Mouse (Mus musculus): Measurements from ENCODE around the gene Nsd1.
A peak's percentile ranks its signal among the peaks of the same experiment; 100 is the strongest.
"Not testable (repeated sequence)": the region's sequence is repeated elsewhere in the genome, so short reads cannot be mapped to it uniquely, and the experiment has no call there.

Gene Nsd1

GRCm38 (mm10) chr13:55209649-55210192 is at the start of gene Nsd1:
Nsd1 (plus strand) TSS chr13:55209782.
- no peak for DNase-seq (ENCODE audit: low spot score in 2 of 2)

- DNase-seq (ENCODE audit: low spot score in 2 of 2), result no peak
Observed at GRCm38 (mm10) chr13:55162365-55162764, 47.2 kb upstream of the Nsd1 start.

DNA sequence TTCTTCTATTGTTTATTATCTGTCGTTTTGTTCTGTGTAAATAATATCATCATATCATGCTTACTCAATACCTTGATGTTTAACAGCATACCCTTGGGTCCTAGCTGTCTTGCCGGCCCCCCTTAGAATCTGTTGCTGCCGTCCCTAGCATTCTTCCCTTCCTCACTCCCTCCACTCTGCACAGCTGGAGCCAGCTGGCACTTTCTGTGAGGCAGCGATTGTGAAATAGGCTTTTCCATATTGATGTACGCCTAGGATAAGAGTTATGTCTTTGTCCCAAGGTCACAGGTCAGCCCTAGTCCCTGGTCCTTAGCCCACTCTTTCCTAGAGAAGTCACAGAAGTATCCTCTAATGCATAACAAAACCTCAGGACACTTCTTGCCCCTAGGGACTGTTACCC is 46.0 kb upstream of the Nsd1 start:
- DNase-seq (ENCODE audit: low spot score in 2 of 2), result no peak

DNA sequence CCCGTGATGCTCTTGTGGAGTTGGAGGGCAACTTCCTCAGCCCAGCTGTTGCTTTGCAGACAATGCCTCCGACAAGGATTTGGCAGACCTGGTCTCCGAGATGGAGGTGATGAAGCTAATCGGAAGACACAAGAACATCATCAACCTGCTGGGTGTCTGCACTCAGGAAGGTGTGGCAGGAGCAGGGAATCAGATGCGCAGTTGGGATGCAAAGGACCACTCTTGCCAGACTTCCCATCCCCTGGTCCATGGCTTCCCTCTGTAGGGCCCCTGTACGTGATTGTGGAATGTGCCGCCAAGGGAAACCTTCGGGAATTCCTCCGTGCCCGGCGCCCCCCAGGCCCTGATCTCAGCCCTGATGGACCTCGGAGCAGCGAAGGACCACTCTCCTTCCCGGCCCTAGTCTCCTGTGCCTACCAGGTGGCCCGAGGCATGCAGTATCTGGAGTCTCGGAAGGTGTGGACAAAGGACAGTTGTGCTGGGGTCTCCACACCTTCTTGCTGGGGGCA is 43.7 kb upstream of the Nsd1 start:
- no peak for DNase-seq (ENCODE audit: low spot score in 2 of 2)

GRCm38 (mm10) chr13:55166806-55167725 is 42.5 kb upstream of the Nsd1 start:
- no peak for DNase-seq (ENCODE audit: low spot score in 2 of 2)

DNA sequence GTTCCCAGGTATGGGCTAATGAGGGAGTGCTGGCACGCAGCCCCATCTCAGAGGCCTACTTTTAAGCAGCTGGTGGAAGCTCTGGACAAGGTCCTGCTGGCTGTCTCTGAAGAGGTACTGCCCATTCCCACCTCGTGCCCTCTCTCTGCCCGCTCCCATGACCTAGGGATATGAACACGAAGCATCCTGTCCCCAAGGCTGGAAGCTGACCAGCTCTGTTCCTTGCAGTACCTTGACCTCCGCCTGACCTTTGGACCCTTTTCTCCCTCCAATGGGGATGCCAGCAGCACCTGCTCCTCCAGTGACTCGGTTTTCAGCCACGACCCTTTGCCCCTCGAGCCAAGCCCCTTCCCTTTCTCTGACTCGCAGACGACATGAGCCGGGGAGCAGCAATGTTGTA is 41.8 kb upstream of the Nsd1 start:
- no peak for DNase-seq (ENCODE audit: low spot score in 2 of 2)

DNA sequence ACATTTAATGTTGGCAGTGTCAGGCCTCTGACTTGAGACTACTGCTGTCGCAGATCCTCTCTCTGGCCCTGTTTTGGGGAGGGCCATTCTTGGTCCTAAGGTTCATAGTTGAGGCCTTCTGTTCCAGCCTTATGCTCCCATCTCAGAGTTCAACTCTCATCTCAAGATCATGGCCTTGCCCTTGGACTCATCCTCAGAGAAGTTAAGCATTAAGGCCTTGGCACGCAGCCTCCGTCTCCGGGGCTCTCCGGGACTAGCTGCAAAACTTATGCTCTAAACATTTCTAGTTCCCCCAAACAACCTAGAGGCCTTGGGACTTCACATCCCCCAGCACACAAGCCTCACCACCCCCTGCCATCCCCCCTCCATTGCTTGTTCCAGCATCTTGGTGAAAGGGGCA is 41.3 kb upstream of the Nsd1 start:
- no peak for DNase-seq (ENCODE audit: low spot score in 2 of 2)

- no peak for DNase-seq (ENCODE audit: low spot score in 2 of 2)
Observed at GRCm38 (mm10) chr13:55168958-55169369, 40.6 kb upstream of the Nsd1 start.

DNA sequence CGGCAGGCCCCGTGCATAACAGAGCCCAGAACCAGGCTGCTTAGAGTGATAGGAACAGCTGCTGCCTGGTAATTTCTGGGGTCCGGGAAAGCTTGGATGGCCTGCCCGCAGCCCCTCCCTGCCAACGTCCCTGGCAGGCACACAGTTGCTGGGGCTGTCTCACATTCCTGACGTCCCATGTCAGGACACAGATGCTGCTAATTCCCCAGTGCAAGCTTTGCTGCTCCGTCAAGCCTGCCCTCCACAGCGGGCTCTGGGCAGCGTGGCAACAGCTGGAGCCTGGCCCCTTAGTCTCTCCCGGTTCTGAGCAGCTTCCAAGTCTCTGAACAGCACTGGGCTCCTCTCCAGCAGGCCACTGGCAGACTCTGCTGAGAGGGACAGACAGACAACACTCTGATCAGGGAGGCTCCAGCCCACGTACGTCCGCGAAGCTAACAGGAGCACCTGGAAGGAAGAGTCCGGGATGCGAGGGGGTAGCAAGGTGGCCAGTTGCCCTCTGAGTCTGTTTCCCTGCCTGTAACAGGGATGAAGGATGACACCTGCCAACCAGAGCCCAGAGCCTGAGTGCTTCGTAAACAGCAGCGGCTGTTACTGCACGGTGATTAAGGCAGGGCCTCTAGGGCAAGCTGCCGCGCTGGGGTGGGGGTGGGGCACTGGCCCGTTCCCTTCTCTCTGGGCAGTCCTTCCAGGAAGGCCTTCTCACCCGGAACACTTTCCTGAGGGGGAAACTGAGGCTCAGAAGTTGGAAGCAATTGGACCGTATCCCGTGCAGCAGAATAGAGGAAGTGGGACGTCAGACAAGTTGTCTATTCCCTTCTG is 37.9 kb upstream of the Nsd1 start:
- no peak for DNase-seq (ENCODE audit: low spot score in 2 of 2)

DNA sequence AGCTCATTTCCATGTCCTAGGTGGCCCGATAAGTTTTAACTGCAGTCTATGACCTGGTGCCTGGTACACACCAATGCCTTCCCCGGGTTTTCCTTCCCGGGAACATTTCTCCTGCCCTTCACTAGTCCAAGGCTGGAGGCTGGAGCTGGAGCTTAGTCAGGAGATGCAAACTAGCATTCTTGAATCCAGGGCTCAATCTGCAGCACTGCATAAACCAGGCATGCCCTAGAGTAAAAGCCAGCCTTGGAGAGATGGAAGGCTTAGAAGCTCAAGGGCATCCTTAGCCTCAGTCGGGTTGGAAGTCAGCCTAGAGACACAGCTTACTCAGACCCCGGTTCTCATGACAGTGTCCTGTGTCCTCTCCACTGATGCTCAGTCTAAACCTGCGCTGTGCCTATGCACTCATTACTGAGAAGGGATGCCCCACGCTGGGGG is 37.2 kb upstream of the Nsd1 start:
- no peak for DNase-seq (ENCODE audit: low spot score in 2 of 2)

DNA sequence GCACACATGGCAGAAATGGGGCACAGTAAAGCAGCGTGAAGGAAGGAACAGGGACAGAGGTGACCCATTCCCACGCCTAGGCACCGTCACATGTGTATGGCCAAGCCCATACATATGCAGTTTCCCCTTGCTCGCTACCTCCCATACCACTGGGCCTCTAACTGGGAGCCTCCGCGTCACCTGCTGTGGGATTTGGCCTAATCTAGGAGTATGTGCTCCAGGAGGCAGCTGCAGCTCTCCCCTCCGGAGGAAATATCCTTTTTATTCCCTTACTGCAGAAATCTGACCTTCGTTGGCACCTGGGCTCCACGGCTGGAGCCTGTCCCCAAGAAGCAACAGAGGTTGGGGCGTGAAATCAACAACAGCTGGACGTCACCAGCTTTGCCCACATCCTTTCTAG is 35.2 kb upstream of the Nsd1 start:
- no peak for DNase-seq (ENCODE audit: low spot score in 2 of 2)

- no peak for DNase-seq (ENCODE audit: low spot score in 2 of 2)
Observed at GRCm38 (mm10) chr13:55176265-55176664, 33.3 kb upstream of the Nsd1 start.

DNA sequence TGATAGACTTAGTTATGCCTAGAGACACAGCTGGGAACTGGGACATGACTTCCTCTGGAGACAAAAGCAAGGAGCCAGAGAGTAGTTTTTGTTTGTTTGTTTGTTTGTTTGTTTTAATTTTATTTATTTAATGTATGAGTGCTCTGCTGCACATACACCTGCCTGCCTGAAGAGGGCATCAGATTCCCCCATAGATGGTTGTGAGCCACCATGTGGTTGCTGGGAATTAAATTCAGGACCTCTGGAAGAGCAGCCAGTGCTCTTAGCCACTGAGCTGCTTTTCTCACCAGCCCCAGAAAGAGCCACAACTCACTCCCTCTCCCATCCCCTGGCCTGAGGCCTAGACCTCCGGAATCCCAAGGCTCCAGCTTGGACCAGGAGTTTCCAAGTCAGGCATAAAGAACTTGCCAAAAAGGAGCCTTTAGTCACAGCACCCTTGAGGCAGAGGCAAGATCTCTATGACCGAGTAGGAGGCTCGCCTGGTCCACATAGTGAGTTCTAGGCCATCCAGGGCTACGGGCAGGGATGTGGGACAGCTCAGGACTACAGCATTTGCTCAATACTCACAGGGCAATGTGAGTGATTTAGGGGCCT is 31.6 kb upstream of the Nsd1 start:
- no peak for DNase-seq (ENCODE audit: low spot score in 2 of 2)

GRCm38 (mm10) chr13:55178556-55178955 is 31.0 kb upstream of the Nsd1 start:
- peak; percentile 62 to 64 for DNase-seq (ENCODE audit: low spot score in 2 of 2)

DNA sequence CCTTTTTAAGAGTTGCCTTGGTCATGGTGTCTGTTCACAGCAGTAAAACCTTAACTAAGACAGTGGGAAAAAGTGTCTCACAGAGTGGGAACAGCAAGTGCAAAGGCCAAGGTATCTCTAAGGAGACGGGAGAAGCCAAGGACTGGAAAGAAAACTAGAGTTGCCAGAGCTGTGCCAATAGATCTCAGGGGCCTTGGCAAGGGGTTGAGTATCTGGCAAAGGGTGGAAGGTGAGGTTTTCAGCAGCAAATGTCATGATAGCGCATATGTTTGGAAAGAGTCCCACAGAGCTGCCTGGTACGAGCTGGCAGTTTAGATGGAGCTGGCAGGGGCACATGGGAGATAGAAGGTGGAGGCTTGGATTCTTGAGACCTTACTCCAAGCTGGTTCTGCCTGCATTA is 30.0 kb upstream of the Nsd1 start:
- DNase-seq (ENCODE audit: low spot score in 2 of 2), result no peak

DNA sequence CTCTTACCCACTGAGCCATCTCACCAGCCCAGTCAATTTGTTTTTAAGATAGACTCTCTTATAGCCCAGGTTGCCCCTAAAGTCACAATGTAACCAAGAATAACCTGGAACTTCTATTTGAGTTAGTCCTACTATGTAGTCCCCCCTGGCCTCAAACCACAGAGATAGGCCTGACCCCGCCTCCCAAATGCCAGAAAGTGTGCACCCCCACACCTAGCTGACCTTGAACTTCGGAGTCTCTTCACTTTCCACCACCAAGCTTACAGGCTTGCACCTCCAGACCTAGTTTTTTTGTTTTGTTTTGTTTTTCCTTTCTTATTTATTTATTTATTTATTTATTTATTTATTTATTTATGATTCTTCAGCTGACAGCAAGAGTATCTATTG is 27.8 kb upstream of the Nsd1 start:
- DNase-seq (ENCODE audit: low spot score in 2 of 2), result no peak

- DNase-seq (ENCODE audit: low spot score in 2 of 2), result peak; percentile 36
Observed at GRCm38 (mm10) chr13:55182173-55182894, 27.2 kb upstream of the Nsd1 start.

DNA sequence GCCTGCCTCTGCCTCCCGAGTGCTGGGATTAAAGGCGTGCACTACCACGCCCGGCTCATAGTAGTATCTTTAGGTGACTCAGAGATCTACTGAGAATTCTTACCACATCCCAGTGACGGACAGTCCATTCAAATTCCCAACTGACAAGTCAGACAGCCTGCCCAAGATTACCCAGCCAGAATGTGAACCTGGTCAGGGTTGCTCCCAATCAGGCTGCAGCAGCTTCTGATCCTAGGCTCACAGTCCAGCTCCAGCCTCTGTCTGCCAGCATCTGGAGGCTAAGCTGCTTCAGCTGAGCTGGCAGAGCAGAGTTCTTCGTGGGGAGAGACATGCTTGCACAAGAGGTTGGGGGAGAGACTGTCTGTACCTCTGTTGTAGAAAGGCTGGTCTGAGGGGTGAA is 26.2 kb upstream of the Nsd1 start:
- no peak for DNase-seq (ENCODE audit: low spot score in 2 of 2)

DNA sequence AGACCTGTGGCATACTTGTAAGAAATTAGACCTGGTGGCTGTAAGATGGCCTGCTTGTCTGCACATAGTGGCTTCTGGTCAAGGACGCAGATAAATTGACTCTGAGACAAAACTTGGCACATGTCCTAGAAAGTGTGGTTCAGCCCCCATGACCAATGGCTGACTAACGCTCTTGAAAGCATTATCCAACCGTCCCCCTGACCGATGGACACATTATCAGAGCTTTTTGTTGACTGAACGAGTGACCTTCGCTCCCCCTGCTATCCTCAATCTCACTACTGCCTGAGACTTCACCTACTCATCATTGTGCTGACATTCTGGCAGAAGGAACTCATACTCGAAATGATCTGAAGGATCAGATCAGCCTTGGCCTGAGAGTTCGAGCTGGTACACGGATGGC is 22.5 kb upstream of the Nsd1 start:
- DNase-seq (ENCODE audit: low spot score in 2 of 2), result not testable (repeated sequence)

DNA sequence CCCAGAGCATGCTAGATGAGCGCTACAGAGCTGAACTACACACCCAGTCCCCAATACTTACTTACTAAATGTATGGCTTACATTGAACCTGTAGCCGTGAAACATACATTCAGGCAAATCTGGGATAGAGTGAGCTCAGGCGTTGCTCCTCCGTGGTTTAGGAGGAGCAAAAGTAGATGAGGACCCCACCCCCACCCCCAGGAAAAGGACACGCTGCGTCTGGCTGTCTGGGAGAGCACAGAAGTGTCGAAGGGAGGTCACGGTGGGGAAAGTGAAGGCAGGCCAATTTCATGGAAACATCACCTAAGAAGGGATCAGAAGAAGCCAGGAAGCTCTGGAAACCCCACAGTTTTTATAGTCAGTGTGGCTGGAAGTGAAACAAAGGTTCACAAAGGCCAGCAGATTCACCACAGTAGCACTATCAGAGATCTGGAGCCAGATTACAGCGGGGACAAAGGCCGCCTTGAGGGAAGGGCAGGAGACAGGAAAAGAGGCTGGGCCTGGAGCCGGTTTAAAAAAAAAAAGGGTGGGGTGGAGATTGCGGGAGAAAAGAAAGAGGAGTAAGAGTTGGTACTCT is 20.0 kb upstream of the Nsd1 start:
- DNase-seq (ENCODE audit: low spot score in 2 of 2), result no peak
